ENCODE assay signal across 10 mouse cellular contexts in genomic region chr13:97580241-97580874, GRCm38 (mm10).
A peak's percentile ranks its signal among the peaks of the same experiment; 100 is the strongest.
DNase-seq lines count a peak whose midpoint lies in the region; TF ChIP-seq lines count a peak whose summit lies in the region.
"Had no signal": no experiment of that assay in that cellular context is flagged by ENCODE, and none has a peak within 500 bp of the region (broad histone marks: within the 10 kb centered on the region; RNA-seq: fewer than 3 reads in every experiment).

No protein-coding gene starts in this region.

- no peak overlapping the region for H3K9ac ChIP-seq in ES-E14 (ENCODE audit: insufficient read depth, low read depth, low read length, poor library complexity, severe bottlenecking)

- H3K27ac ChIP-seq in heart, embryonic 10.5 days: peak overlapping the region; percentile 89
- 0 out of 2 replicates have a peak overlapping the region, but pooled peaks have one; percentile 9 for H3K27ac ChIP-seq in ES-E14 (ENCODE audit: insufficient read depth, low read depth, low read length, poor library complexity, severe bottlenecking)

- in situ Hi-C loops in ES-E14 (cut with MboI; ENCODE audit: low sequenced_read_pairs in 2 of 2, unreplicated experiment in 2 of 2): no loop called here

- H3K36me3 ChIP-seq in heart, embryonic 10.5 days: no peaks in the 10 kb centered on the region
- no peaks in the 10 kb centered on the region for H3K36me3 ChIP-seq in ES-E14 (ENCODE audit: control insufficient read depth, insufficient read depth, low read length, poor library complexity, severe bottlenecking)

- H3K27me3 ChIP-seq in heart, embryonic 10.5 days (ENCODE audit: insufficient read depth, poor library complexity, severe bottlenecking): no peaks in the 10 kb centered on the region

- DNase-seq in heart, embryonic 10.5 days (ENCODE audit: low spot score): peak; percentile 80
- DNase-seq in heart, postnatal 10 days: no peak
- DNase-seq in ES-E14 (ENCODE audit: low read depth, low spot score): no peak
- DNase-seq in kidney, adult 18-20 months: peak; percentile 22
- DNase-seq in lung, postnatal 10 days: peak; percentile 73
- DNase-seq in frontal cortex, postnatal 10 days (ENCODE audit: low spot score in 2 of 2): no peak
- DNase-seq in gastrocnemius, postnatal 25 days: no peak
- no peak for DNase-seq in left cerebral cortex, adult 9 months (ENCODE audit: low spot score in 2 of 2)
- DNase-seq: adrenal gland, postnatal 10 days; gastrocnemius, postnatal 10 days had no signal

- intact Hi-C loops in heart, postnatal 10 days (cut with DNase I): no loop called here

- peaks cover 39% of the 10 kb centered on the region for H3K4me1 ChIP-seq in heart, embryonic 10.5 days
- peaks cover 2 to 7% of the 10 kb centered on the region in 2 experiments; a peak in 3 of 4 replicates for H3K4me1 ChIP-seq in ES-E14 (ENCODE audit: control insufficient read depth in 2 of 2, insufficient read depth in 2 of 2, low read length in 2 of 2, poor library complexity in 1 of 2)

- H3K9me3 ChIP-seq in heart, embryonic 10.5 days: no peaks in the 10 kb centered on the region
- no peaks in the 10 kb centered on the region for H3K9me3 ChIP-seq in ES-E14 (ENCODE audit: control insufficient read depth, insufficient read depth, low read depth, low read length)

- WGBS in heart, embryonic 10.5 days: 9% methylated on average over 3 of the region's 3 CpGs

- H3K4me3 ChIP-seq in heart, embryonic 10.5 days: 0 out of 2 replicates have a peak overlapping the region, but pooled peaks have one; percentile 1
- H3K4me3 ChIP-seq in ES-E14 (ENCODE audit: insufficient read depth in 1 of 2, low read depth in 1 of 2, low read length in 2 of 2, poor library complexity in 1 of 2, severe bottlenecking in 1 of 2): no peak overlapping the region

TF ChIP-seq in ES-E14, 5 proteins besides CTCF, POLR2A, EP300 and RAD21:
- TF ChIP-seq MAFK (IDR thresholded peaks at IDR 0.05; ENCODE audit: insufficient read depth, low read depth, low read length) (no peak), ZNF384 (IDR thresholded peaks at IDR 0.05; ENCODE audit: low read depth, low read length) (no peak), CHD2 (IDR thresholded peaks at IDR 0.05; ENCODE audit: low read depth, low read length) (no peak), HCFC1 (IDR thresholded peaks at IDR 0.05; ENCODE audit: borderline replicate concordance, insufficient read depth, low read length) (no peak), ZC3H11A (IDR thresholded peaks at IDR 0.05; ENCODE audit: borderline replicate concordance, low read depth, low read length) (no peak)

Comparison
In these comparisons a context has a peak if more than half of its experiments do, and no peak if none do; other contexts are left out.
1. DNase-seq: peak in heart, embryonic 10.5 days (single experiment), kidney, adult 18-20 months (single experiment) and lung, postnatal 10 days (single experiment); none in heart, postnatal 10 days (0 of 2), ES-E14 (single experiment), frontal cortex, postnatal 10 days (0 of 2), gastrocnemius, postnatal 25 days (single experiment) and left cerebral cortex, adult 9 months (0 of 2).